8 mouse cellular contexts compared by ENCODE assay signal in genomic region chrX:13236100-13236568, GRCm38 (mm10). TPM values are rescaled to one million over a fixed set of nuclear protein-coding genes. Genes with fewer than 3 reads are reported as not detected.
DNase-seq lines count a peak whose midpoint lies in the region; ATAC-seq and TF ChIP-seq lines count a peak whose summit lies in the region.

No protein-coding gene starts in this region.

- TF ChIP-seq POLR2A in MEL (IDR thresholded peaks at IDR 0.05; ENCODE audit: control insufficient read depth in 1 of 2, insufficient read depth in 1 of 2, low read depth in 1 of 2, low read length in 2 of 2, poor library complexity in 1 of 2): no peak

- no peak for TF ChIP-seq RAD21 in MEL (IDR thresholded peaks at IDR 0.05; ENCODE audit: low read depth, low read length)

- peaks cover 2% of the 10 kb centered on the region; the same call in 1 of the 2 replicates for H3K79me2 ChIP-seq in MEL (ENCODE audit: control insufficient read depth, insufficient read depth, low read length, poor library complexity)

- TF ChIP-seq EP300 in MEL (IDR thresholded peaks at IDR 0.05; ENCODE audit: low read depth in 1 of 2, low read length in 2 of 2): no peak

- no peaks in the 10 kb centered on the region for H3K9me3 ChIP-seq in MEL (replicated peaks; ENCODE audit: insufficient read depth, low read length)
- H3K9me3 ChIP-seq in embryonic facial prominence, embryonic 12.5 days: no peaks in the 10 kb centered on the region
- no peaks in the 10 kb centered on the region for H3K9me3 ChIP-seq in intestine, postnatal 0 days (ENCODE audit: control insufficient read depth)
- no peaks in the 10 kb centered on the region for H3K9me3 ChIP-seq in liver, embryonic 15.5 days (replicated peaks)

- no peak overlapping the region for H3K27ac ChIP-seq in MEL (ENCODE audit: control insufficient read depth, low read depth, low read length)
- H3K27ac ChIP-seq in embryonic facial prominence, embryonic 12.5 days: 0 out of 2 replicates have a peak overlapping the region, but pooled peaks have one; percentile 50
- H3K27ac ChIP-seq in intestine, postnatal 0 days (ENCODE audit: low read depth, low read length): peak overlapping the region; percentile 46; the same call in 1 of the 2 replicates
- no peak overlapping the region for H3K27ac ChIP-seq in liver, embryonic 15.5 days (replicated peaks)

- no peaks in the 10 kb centered on the region for H3K27me3 ChIP-seq in MEL (ENCODE audit: control insufficient read depth in 1 of 2, insufficient read depth in 2 of 2, low read length in 2 of 2)
- H3K27me3 ChIP-seq in embryonic facial prominence, embryonic 12.5 days: peaks cover 19% of the 10 kb centered on the region; the same call in 1 of the 2 replicates
- H3K27me3 ChIP-seq in intestine, postnatal 0 days (replicated peaks; ENCODE audit: control insufficient read depth, insufficient read depth, low read length): no peaks in the 10 kb centered on the region
- H3K27me3 ChIP-seq in liver, embryonic 15.5 days: no peaks in the 10 kb centered on the region

- no peak overlapping the region for H3K4me3 ChIP-seq in MEL (ENCODE audit: control insufficient read depth in 1 of 2, insufficient read depth in 1 of 2, low read depth in 2 of 2, low read length in 2 of 2)
- H3K4me3 ChIP-seq in embryonic facial prominence, embryonic 12.5 days: no peak overlapping the region
- H3K4me3 ChIP-seq in intestine, postnatal 0 days (ENCODE audit: low read depth, low read length): no peak overlapping the region
- H3K4me3 ChIP-seq in liver, embryonic 15.5 days (replicated peaks): no peak overlapping the region

- 41% methylated on average over 2 of the region's 2 CpGs for WGBS in embryonic facial prominence, embryonic 12.5 days
- WGBS in intestine, postnatal 0 days: 53% methylated on average over 2 of the region's 2 CpGs
- WGBS in liver, embryonic 15.5 days (ENCODE audit: insufficient replicate concordance): 69% methylated on average over 2 of the region's 2 CpGs

- peaks cover 0 to 38% of the 10 kb centered on the region in 2 experiments; a peak in 2 of 4 replicates for H3K36me3 ChIP-seq in MEL (ENCODE audit: control insufficient read depth in 1 of 2, insufficient read depth in 2 of 2, low read length in 2 of 2)
- H3K36me3 ChIP-seq in embryonic facial prominence, embryonic 12.5 days: no peaks in the 10 kb centered on the region
- no peaks in the 10 kb centered on the region for H3K36me3 ChIP-seq in intestine, postnatal 0 days (ENCODE audit: control insufficient read depth, insufficient read depth)
- H3K36me3 ChIP-seq in liver, embryonic 15.5 days (replicated peaks): no peaks in the 10 kb centered on the region

- peak; percentile 54 for DNase-seq in MEL (ENCODE audit: low read depth, low spot score)
- DNase-seq in gastrocnemius, adult 18-20 months (ENCODE audit: low spot score): no peak
- no peak for DNase-seq in adrenal gland, postnatal 36 days
- DNase-seq in heart, adult 8-10 months (ENCODE audit: low spot score): no peak

- peaks cover 28 to 44% of the 10 kb centered on the region in 2 experiments for H3K4me1 ChIP-seq in MEL (ENCODE audit: control insufficient read depth in 1 of 2, insufficient read depth in 2 of 2, low read length in 2 of 2)
- H3K4me1 ChIP-seq in embryonic facial prominence, embryonic 12.5 days: no peaks in the 10 kb centered on the region
- no peaks in the 10 kb centered on the region for H3K4me1 ChIP-seq in intestine, postnatal 0 days (replicated peaks; ENCODE audit: control insufficient read depth, insufficient read depth, low read length)
- peaks cover 37% of the 10 kb centered on the region for H3K4me1 ChIP-seq in liver, embryonic 15.5 days (replicated peaks)

- ATAC-seq in embryonic facial prominence, embryonic 12.5 days (ENCODE audit: insufficient number of reproducible peaks, insufficient read depth, low FRiP score, low TSS enrichment): no peak
- ATAC-seq in intestine, postnatal 0 days: peak; percentile 84
- peak; percentile 59 for ATAC-seq in liver, embryonic 15.5 days (ENCODE audit: insufficient read depth)
- no peak for ATAC-seq in CD4-positive, CD25-positive, alpha-beta regulatory T cell, adult 4 months

- no peak for TF ChIP-seq CTCF in MEL (IDR thresholded peaks at IDR 0.05 in 2 of 3, conservative IDR thresholded peaks at IDR 0.05 in 1 of 3; ENCODE audit: control insufficient read depth in 1 of 3, insufficient read depth in 1 of 3, low read depth in 2 of 3, low read length in 3 of 3, poor library complexity in 1 of 3, severe bottlenecking in 1 of 3)
- no peak for TF ChIP-seq CTCF in intestine, postnatal 0 days (IDR thresholded peaks at IDR 0.05; ENCODE audit: low read depth)

- H3K4me2 ChIP-seq in embryonic facial prominence, embryonic 12.5 days (replicated peaks): no peak overlapping the region
- no peak overlapping the region for H3K4me2 ChIP-seq in intestine, postnatal 0 days (replicated peaks; ENCODE audit: low read depth)
- no peak overlapping the region for H3K4me2 ChIP-seq in liver, embryonic 15.5 days

- peak overlapping the region; percentile 2; the same call in 1 of the 2 replicates for H3K9ac ChIP-seq in MEL (ENCODE audit: control insufficient read depth, low read depth, low read length, poor library complexity, severe bottlenecking)
- H3K9ac ChIP-seq in embryonic facial prominence, embryonic 12.5 days: no peak overlapping the region
- no peak overlapping the region for H3K9ac ChIP-seq in intestine, postnatal 0 days (ENCODE audit: low read depth, low read length)
- H3K9ac ChIP-seq in liver, embryonic 15.5 days: no peak overlapping the region

TF ChIP-seq in MEL, 35 proteins besides CTCF, POLR2A, EP300 and RAD21:
- TF ChIP-seq HCFC1 (IDR thresholded peaks at IDR 0.05; ENCODE audit: low read depth, low read length) (no peak), MXI1 (IDR thresholded peaks at IDR 0.05; ENCODE audit: low read depth, low read length) (0 out of 2 replicates have a peak, but pooled peaks have one; percentile 24), KAT2A (conservative IDR thresholded peaks at IDR 0.05; ENCODE audit: low read depth, low read length) (0 out of 2 replicates have a peak, but pooled peaks have one; percentile 28)
TF ChIP-seq in MEL: peak in this region for 2.

RNA-seq across cellular contexts. Expression of gene Ddx3x, which starts 44.6 kb away (rescaled TPM):
- 262 and 275 TPM in 2 replicates for total RNA-seq in MEL (2012; rRNA removed)
- polyA plus RNA-seq in MEL (2012; ENCODE audit: insufficient read depth in 1 of 2, insufficient read length in 2 of 2, low read depth in 1 of 2, low replicate concordance in 2 of 2, missing spikeins in 1 of 2): 100 to 1,000 TPM; 146 to 267 TPM
- polyA plus RNA-seq in embryonic facial prominence, embryonic 12.5 days (2016; fragmentation: Nextera tagmentation; extraction: Ambion mirVana): 152 and 163 TPM in 2 replicates
- 84.5 and 92.6 TPM in 2 replicates for polyA plus RNA-seq in intestine, postnatal 0 days (2015; fragmentation: Nextera tagmentation; extraction: Ambion mirVana)
- 46.0 and 46.3 TPM in 2 replicates for polyA plus RNA-seq in liver, embryonic 15.5 days (2015; fragmentation: Nextera tagmentation; extraction: Ambion mirVana)
- total RNA-seq in gastrocnemius, adult 18-20 months (2021): 100 to 1,000 TPM; 149 to 200 TPM
- total RNA-seq in adrenal gland, postnatal 36 days (2021): 100 to 1,000 TPM; 362 to 459 TPM
- 10 to 100 TPM; 34.7 to 48.4 TPM for polyA plus RNA-seq in CD4-positive, CD25-positive, alpha-beta regulatory T cell, adult 4 months (2017; shearing (Covaris generic))
- total RNA-seq in heart, adult 8-10 months (2022): 100 to 1,000 TPM; 112 to 195 (median 144) TPM

Comparison
In these comparisons a context has a peak if more than half of its experiments do, and no peak if none do; other contexts are left out.
1. H3K27ac ChIP-seq: peak in embryonic facial prominence, embryonic 12.5 days (single experiment) and intestine, postnatal 0 days (single experiment); none in MEL (single experiment) and liver, embryonic 15.5 days (single experiment).
2. ATAC-seq: peak in intestine, postnatal 0 days (single experiment) and liver, embryonic 15.5 days (single experiment); none in embryonic facial prominence, embryonic 12.5 days (single experiment) and CD4-positive, CD25-positive, alpha-beta regulatory T cell, adult 4 months (single experiment).